Mouse (Mus musculus) E14TG2a.4 (cell line): Measurements from ENCODE around the gene Smc2.

Source experiments
- CTCF ChIP-seq: conservative IDR thresholded peaks from 2 replicates; pipeline ENCODE4 v1.5.1; 2014; ENCODE audit warnings: low read length
- NANOG ChIP-seq: IDR thresholded peaks from 2 replicates; pipeline ENCODE4 v1.6.1; 2014; ENCODE audit warnings: borderline replicate concordance, low read length, mixed read lengths

DNA sequence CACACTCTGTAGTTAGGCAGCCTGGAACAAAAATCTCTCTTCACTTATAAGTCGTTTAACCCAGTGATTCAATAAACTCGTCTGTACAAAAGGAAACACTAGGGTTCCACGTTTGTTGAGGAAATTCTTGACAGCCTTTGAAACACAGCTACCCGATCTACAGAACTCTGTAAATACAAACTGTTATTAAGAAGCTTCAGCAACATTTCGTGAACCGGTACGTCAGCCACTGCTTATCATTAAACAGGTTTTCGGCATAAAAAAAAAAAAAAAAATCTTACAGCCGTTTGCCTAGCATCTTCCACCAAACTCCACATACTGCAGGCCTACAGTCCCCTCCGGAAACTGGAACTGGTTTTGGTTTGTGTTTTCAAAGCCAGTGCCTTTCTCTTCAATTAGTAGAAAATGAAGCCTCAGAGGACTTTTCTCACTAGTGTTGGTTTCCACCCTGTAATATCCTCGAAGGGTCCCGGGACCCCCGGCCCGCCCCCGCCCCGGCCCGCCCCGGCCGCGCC, 615 bp upstream of the Smc2 start:
- TF ChIP-seq CTCF: no peak
- no peak for TF ChIP-seq NANOG
